Mouse (Mus musculus) ES-CJ7 (cell line): ENCODE data around the gene Gp6.
A peak's percentile ranks its signal among the peaks of the same experiment; 100 is the strongest.
"Not testable (repeated sequence)": the region's sequence is repeated elsewhere in the genome, so short reads cannot be mapped to it uniquely, and the experiment has no call there.

Source experiments
- DNase-seq: peaks from one replicate; pipeline ENCODE4 v3.0.0; 2011; ENCODE audit warnings: low read depth, low spot score

Gp6 gene

DNA sequence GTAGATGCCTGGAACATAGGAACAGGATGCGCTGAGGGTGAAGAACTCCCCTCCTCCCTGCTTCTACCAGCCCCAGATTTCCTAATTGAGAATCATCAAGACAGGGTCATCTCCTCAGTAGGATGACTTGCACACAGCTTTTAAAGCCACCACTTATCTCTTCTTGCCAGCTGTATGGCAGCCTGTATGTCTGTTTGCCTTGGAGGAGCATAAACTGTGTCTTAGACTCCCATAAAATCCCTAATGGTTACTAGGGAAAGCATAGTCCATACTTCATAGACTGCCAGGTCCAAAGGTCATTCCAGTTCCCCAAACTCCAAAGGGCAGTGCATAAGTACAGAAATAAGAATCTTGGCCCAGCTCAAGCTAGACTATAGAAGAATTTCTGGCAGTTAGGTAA is at the start of gene Gp6:
Gene Gp6 (minus strand): TSS at position 15 of the 400 bp plus-strand sequence.
- no peak for DNase-seq

DNA sequence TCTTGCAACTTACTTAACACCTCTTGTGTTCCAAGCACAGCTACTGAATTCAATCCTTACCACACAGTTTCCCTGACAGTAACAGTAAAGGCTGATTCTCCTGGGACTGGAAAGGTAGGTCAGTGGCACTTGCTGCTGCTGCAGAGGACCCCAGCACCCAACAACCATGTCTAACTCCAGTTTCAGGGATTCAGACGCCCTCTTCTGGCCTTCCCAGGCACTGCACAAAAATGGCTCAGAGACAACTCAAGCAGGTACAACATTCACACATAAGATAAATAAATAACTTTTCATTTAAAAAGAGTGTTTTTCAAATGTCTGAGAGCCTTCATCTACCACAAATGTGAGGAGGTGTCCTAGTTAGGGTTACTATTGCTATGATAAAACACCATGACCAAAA is 49.6 kb upstream of the Gp6 start:
- DNase-seq = peak; percentile 53

DNA sequence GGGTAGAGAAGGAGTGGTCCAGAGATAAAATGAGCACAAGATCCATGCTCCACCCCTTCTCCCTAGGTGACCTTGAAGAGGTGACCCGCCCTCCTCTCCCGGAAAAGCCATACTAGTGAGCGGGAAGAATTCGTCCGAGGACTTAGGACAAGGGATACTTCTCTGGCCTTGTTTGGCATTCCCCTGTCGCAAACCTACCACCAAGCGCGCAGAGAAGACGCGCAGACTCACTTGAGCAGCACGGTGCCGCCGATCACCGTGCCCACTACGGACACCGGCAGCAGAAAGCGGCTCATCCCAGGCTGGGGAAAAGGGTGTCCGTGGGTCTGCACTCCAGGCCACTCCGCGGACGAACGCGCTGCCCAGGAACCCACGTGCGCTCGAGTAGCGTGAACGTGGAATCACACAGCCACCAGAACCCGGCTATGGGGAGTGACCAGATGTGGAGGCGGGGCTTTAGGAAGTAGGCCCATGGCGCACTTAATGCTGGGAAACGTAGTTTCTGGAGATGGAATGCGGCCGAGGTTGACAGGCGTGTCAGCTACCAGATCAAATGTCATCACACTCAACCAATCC is 47.8 kb upstream of the Gp6 start, which contains the start of gene Rdh13:
Gene Rdh13 (minus strand): TSS at position 434 of the 576 bp plus-strand sequence.
- DNase-seq = peak; percentile 94

DNA sequence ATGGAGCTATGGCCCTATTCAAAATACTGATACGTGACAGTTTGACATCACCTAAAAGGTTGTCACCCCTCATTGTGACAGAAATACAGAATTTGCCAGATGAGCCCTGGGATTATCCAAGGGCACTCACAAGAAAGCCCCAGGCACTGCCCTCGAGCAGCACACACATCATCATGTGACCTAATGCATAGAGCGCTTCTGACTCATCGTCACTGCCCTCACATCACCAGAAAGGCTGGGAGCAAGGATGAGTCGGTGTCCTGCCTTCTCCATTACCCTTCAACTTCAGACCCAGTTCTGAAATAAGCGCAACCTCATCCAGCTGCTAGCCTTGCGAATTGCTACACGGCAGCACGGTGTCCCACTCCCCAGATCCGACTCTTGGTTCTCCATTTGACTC is 43.0 kb upstream of the Gp6 start:
- DNase-seq = no peak

DNA sequence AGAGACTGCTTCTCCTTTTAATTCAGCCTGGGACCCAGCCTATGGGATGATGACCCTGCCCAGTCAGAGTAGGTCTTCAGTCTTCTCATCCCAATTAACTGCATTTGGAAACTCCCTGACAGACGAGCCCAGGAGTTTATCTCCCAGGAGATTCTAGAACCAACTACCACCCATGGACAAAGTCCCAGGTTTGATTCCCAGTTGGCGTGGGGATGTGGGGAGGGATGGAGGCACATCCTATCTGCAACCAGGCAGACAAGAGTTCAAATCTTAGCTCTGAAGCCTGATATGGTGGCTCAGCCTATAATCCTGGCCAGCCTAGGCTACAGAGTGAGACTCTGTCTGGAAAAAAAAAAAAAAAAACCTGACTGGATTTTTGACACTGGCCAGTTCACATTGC is 40.2 kb upstream of the Gp6 start:
- no peak for DNase-seq

DNA sequence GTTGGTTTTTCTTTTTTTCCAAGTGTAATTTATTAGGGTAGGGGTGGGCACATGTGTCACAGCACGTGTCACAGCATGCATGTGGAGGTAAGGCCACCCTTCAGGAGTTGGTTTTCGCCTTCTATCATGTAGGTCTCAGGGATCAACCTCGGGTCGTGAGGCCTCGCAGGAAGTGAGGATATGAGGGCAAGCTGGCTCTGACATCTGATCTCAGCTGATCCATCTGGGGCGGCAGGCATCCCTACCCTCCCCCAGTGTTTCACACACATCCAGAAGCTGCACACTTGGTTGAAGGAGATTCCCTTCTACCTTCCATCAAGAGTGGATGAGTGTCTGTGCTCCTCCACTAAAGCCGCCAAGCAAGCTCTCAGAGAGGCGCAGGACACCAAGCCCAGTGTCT is 34.5 kb upstream of the Gp6 start:
- DNase-seq = no peak

DNA sequence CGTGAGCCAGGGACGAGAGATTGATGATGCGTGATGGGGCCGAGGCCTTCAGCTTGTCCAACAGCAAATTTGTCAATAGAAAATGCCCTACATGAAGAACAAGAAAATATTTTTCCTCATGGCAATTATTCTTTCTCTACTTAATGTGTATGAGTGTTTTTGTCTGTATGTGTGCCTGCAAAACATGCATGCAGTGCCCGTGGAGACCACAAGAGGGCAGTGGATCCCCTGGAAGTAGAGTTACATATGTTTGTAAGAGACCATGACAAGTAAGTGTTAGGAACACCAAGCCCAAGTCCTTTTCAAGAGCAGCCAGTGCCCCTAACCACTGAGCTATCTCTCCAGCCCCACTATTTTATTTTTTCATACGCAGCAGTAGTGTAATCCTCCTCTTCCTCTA is 34.0 kb upstream of the Gp6 start:
- peak; percentile 85 for DNase-seq

DNA sequence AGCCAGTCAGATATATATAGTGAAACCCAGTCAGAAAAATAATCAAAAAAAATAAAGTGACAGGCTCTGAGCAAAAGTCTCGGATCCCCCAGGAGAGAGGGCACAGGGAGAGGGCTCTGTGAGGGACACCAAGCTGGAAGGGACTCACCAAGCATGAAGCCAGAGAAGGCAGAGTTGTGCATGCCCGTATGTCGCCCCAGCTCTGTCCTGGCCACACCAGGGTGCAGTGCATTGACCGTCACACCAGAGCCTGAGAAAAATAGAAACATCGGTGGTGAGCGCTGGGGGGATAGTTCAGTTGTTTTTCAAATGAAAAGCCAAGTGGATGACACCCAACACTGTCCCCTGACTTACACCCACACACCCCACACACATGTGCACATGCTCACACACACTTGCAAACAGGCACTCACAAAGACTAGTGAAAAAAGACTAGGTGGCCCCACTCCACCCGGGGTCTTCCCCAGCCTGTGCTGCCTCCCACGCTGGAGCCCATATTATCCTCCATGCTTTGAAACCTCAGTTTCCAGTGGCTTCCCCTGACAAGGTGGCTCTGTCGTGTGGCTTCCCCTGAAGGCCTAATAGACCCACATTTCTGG is 32.8 kb upstream of the Gp6 start:
- DNase-seq = no peak

DNA sequence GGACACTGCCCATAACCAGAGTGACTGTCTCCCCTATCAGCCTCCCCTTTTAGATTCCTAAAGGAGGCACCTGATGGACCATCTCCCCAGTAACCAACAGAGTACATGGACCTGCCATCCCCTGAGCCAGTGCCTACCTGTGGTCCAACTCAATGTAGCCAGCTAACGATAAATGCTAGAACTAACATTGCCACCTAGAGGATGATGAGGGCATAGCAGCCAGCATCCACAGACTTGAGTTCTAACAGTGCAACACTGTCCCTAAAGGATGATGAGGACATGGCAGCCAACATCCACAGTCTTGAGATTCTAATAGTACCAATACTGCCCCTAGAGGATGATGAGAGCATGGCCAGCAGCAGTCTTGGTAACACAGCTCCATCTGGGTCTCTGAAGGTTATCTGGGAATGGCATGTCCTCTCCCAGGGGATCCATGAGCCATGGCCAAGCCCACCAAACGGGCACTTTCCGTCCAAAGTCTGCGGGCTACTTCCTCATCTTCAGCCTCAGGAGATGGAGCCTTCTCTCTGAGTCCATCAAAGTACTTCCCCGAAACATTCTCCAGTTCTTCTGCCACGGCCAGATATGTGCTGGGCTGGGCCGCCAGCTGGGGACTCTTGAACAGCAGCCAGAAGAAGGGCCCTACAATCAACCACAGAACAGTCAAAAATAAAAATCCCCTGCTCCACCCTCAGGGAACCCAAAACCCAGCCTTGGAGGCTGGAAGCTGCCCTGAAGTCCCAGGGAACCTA is 29.8 kb upstream of the Gp6 start:
- peak; percentile 97 for DNase-seq

DNA sequence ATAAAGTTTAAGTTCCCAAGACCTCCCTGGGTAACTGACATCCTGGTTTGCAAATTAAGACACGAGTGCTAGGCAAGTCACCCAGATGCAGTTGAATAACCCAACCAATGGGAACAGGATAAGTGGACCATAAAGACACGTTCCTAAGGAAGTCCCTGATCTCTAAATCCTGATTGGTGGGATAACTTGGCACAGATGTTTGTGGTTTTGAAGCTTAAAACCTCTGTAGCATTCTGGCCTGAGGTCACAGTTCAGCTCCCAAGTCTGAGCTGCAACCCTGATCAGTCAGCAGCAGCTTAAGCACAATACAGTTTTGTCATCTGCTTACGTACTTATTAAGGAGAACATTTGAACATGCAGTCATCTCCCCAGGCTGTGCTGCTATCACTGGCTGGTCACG is 22.7 kb upstream of the Gp6 start:
- no peak for DNase-seq

DNA sequence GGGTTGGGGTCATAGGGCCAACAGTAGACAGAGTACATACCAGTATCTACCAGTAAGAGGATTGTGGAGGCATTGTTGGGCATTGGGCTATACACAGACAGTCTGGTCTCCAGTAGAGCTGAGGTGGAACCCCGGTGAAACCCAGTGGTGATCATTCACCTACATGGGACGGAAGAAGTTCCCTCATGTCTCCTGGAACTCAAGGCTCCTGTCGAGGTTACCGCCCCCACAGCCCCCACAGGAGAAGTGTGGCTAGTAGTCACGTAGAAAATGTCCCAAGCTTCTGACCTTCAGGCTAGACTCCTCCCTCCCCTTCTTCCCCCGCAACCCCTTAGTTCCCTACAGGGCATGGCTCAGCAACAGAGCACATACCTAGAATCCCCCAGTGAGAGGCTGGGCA is 22.1 kb upstream of the Gp6 start:
- no peak for DNase-seq

DNA sequence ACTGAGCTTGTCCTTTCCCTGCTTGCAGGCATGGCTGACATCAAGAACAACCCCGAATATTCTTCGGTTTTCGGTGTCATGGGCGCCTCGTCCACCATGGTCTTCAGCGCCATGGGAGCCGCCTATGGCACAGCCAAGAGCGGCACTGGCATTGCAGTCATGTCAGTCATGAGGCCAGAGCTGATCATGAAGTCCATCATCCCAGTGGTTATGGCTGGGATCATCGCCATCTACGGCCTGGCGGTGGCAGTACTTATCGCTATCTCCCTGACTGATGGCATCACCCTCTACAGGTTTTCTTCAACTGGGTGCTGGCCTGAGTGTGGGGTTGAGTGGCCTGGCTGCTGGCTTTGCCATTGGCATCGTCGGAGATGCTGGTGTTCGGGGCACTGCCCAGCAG is 14.9 kb upstream of the Gp6 start:
- not testable (repeated sequence) for DNase-seq

DNA sequence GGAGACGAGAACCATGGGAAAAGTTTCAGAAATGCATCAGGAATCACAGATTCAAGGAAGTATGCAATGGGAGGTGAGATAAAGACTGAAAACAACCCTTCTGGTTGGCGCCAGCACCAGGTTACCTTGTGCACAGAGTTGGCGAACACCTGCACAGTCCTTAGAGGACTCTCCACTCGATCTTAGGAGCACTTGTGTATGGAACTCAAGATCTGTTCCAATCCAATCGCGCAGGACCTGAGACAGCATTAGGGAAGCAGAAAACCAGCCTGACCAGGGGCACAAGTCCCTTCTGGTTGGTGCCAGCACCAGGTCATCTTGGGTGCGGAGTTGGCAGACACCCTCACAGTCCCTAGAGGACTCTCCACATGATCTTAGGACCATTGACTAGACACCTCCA is 24.0 kb downstream of the Gp6 start:
- no peak for DNase-seq

DNA sequence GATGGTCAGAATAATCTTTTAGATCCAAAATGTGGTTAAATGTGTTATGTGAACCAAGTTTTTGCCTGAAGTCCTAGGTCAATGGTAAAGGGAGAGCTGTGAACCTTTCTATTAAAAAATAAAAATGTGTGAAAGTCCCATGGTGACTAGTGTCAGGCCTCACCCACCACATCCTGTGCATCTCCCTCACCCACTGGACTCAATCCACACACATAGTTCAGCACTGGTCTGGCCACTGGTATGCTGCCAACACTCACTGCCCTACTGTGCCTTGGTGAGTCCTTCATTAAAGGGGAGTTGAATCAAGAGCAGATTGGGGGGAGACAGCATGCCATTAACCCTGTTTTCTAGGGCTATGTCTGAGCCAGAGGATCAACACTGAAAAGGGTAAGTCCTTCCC is 60.0 kb downstream of the Gp6 start, which contains the start of gene Ncr1:
Gene Ncr1 (plus strand): TSS at position 216 of the 400 bp plus-strand sequence.
- no peak for DNase-seq

DNA sequence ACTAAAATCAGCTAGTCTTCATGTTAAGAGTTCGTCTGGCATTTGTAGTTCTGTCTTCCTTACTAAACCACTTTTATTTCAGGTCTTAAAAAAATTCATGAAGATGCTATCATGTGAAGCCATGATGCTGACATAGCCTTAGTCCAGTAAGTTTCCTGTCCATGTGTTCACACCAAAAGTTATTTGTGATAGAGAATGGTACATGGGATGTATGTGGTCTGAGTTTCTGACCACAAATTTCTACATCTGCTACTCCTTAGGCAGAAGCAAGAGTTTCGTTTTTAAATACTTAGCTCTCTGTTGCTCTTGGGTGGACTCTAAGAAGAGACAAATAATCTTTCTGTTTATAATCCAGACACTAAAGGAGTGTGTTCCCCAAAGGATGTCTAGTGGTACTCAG is 74.2 kb downstream of the Gp6 start:
- no peak for DNase-seq
